Mouse (Mus musculus): Measurements from ENCODE around the gene Tmem59l.

- TF ChIP-seq CTCF (IDR thresholded peaks at IDR 0.05; ENCODE audit: low read depth, low read length) (no peak), POLR2A (IDR thresholded peaks at IDR 0.05; ENCODE audit: borderline replicate concordance, low read depth, low read length) (no peak)
Measured at GRCm38 (mm10) chr8:70452196-70452966, 34.8 kb downstream of the Tmem59l start.

Measured in bone marrow macrophage, adult 2 months (primary cell).